Mouse (Mus musculus) C2C12 (cell line): ENCODE measurements around the gene Asah2.

ENCODE experiments used
- CEBPB ChIP-seq: IDR thresholded peaks from one replicate; pipeline ENCODE4 v1.6.1; 2011; ENCODE audit warnings: low read depth, mild to moderate bottlenecking, control low read depth, moderate library complexity
- CTCF ChIP-seq: IDR thresholded peaks from one replicate; pipeline ENCODE4 v1.5.1; 2011; ENCODE audit not compliant: control insufficient read depth, insufficient read depth, insufficient read length
- MAX ChIP-seq: IDR thresholded peaks from one replicate; pipeline ENCODE4 v1.6.1; 2011; ENCODE audit warnings: mild to moderate bottlenecking, control low read depth
- MYOG ChIP-seq: IDR thresholded peaks from one replicate; pipeline ENCODE4 v1.6.1; 2011; ENCODE audit not compliant: control insufficient read depth, insufficient read length; ENCODE audit errors: extremely low read depth

- no peak for TF ChIP-seq CTCF
- TF ChIP-seq MAX = no peak
- TF ChIP-seq MYOG = no peak
- no peak for TF ChIP-seq CEBPB
Observed at GRCm38 (mm10) chr19:32069598-32069997, 38.4 kb downstream of the Asah2 start.
